Mouse (Mus musculus): ENCODE measurements around the gene Lrrc75a. TPM values are rescaled to one million over a fixed set of nuclear protein-coding genes. Genes with fewer than 3 reads are reported as not detected.
A peak's percentile ranks its signal among the peaks of the same experiment; 100 is the strongest.

Gene Lrrc75a
- polyA plus RNA-seq, 1 experiment from 2014 or later: 18.4 TPM

DNA sequence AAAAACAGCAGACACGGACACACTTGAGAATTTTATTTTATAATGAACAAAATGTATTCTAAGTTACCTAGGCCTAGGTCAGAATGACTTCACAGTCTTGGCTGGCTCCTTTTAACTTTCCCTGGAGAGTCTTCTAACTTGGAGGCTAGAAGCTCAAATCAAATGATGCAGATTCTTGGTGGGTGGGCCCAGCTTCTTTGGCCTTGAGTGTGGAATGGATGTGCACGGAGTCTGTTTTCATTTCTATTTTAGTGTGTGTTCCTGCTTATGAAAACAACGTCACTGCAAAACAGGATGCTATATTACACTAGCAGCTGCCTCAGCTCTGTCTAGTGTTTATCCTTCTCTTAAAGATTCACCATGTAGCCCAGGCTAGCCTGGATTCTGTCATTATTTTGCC is 12.9 kb downstream of the Lrrc75a start:
- Histone ChIP-seq H3K27me3 (no peaks in the 10 kb centered on the region), H3K4me3 (no peak overlapping the region), H3K27ac (no peak overlapping the region), H3K4me1 (peaks cover 45% of the 10 kb centered on the region), H3K9ac (no peak overlapping the region), H3K4me2 (no peak overlapping the region), H3K36me3 (no peaks in the 10 kb centered on the region), H3K9me3 (no peaks in the 10 kb centered on the region)
- no peak for ATAC-seq (ENCODE audit: insufficient number of reproducible peaks, insufficient read depth, low FRiP score, low TSS enrichment, low read depth)
- 52% methylated on average over 3 of the region's 3 CpGs for WGBS

DNA sequence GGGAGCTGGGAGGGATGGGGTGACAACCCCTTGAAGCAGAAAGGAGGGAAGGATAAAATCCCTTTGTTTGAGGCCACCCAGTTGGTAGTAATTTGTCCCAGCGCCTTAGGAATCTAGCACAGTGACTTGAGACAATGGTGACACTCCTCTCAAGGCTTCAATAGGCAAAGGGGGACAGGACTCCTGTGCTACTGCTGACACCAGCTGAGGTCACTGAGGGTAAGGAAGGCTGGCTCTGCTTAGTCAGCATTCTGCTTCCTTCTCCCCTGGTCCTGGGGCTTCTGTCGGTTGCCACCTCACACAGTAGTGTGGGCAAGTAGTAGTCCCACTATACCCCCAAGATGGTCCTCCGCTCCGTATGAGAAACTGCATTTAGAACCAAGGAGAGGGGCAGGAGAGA is 17.2 kb downstream of the Lrrc75a start:
- H3K4me1 ChIP-seq: peaks cover 52% of the 10 kb centered on the region
- no peak overlapping the region for H3K27ac ChIP-seq
- 0 out of 2 replicates have a peak, but pooled peaks cover 4% of the 10 kb centered on the region for H3K36me3 ChIP-seq
- H3K4me3 ChIP-seq: no peak overlapping the region
- H3K4me2 ChIP-seq: no peak overlapping the region
- no peaks in the 10 kb centered on the region for H3K27me3 ChIP-seq
- no peak for ATAC-seq (ENCODE audit: insufficient number of reproducible peaks, insufficient read depth, low FRiP score, low TSS enrichment, low read depth)
- H3K9ac ChIP-seq: 0 out of 2 replicates have a peak overlapping the region, but pooled peaks have one; percentile 44
- 39% methylated on average over 4 of the region's 4 CpGs for WGBS
- H3K9me3 ChIP-seq: no peaks in the 10 kb centered on the region

DNA sequence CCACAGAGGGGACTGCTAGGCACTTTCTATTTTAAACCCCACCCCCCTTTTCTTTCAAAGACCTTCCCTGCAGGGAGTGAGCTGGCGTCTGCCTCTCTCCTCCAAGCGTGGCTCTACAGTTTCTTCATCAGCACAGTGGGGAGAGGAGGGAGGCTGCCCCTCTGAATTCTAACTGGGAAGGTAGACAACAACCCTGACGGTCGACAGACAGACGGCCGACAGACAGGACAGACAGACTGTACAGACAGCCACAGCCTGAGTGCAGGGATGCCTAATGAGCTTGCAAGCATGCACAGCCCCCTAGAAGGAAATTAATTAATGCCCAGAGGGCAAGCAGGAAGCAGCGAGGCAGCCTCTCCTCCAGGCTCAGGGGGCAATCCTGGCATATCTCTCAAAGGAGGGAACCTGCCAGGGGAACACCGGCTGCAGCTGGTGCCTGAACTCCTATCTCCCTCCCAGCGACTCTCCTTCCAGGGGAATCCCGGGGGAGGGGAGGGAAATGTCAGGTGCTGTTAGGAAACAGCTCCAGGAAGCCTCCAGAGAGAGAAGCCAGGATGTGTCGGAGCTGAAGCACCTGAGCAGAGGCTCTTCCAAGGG is 18.0 kb downstream of the Lrrc75a start:
- Histone ChIP-seq H3K27me3 (no peaks in the 10 kb centered on the region), H3K4me2 (peak overlapping the region; percentile 51), H3K27ac (peak overlapping the region; percentile 48), H3K9ac (peak overlapping the region; percentile 64), H3K4me3 (peak overlapping the region; percentile 16; the same call in 1 of the 2 replicates), H3K4me1 (peaks cover 48% of the 10 kb centered on the region), H3K36me3 (0 out of 2 replicates have a peak, but pooled peaks cover 4% of the 10 kb centered on the region), H3K9me3 (no peaks in the 10 kb centered on the region)
- 3% methylated on average over 11 of the region's 11 CpGs for WGBS
- ATAC-seq (ENCODE audit: insufficient number of reproducible peaks, insufficient read depth, low FRiP score, low TSS enrichment, low read depth): no peak

DNA sequence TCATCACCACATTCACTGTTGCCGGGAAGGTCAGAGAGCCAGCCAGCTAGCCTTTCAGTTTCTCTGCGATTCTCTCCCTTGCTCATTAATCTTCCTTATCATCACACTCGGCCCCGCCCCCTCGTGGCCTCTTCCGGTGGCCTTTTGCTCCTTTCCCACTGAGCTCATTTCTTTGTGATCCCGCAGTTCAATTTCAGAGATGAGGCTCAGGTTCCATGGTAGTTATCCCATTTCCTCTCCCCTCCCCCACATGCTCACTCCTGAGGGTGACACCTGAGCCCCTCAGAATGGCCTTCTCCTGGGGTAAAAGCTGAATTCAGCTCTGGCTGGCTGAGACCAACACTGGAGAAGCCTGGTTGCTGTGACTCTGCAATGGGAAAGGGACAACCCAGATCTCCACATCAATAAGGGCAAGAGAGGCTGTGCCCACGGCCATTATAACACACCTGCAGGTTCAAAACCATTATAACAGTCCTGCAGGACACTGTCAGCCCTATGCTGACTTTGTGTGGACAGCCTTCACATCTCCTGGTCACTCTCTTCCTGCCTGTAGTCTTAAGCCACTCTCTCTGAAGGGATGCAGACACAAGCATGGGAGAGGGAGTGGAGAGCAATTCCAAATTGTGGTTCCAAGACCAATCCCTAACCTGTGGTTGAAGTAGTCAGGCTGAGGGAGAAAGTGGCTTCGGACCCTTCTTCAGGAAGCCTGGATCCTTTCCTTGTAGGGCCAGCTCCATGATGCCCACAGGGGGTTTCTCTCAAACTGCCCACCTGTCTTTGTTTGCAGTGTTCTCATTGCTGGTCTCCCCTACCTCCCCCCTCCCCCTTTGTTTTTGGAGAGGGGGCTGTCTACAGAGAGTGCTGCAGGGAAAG is 18.7 kb downstream of the Lrrc75a start:
- 0 out of 2 replicates have a peak, but pooled peaks cover 4% of the 10 kb centered on the region for H3K36me3 ChIP-seq
- WGBS: 4% methylated on average over 9 of the region's 9 CpGs
- H3K9me3 ChIP-seq: no peaks in the 10 kb centered on the region
- ATAC-seq (ENCODE audit: insufficient number of reproducible peaks, insufficient read depth, low FRiP score, low TSS enrichment, low read depth): no peak
- no peaks in the 10 kb centered on the region for H3K27me3 ChIP-seq
- H3K9ac ChIP-seq: peak overlapping the region; percentile 64; the same call in 1 of the 2 replicates
- peak overlapping the region; percentile 51 for H3K4me2 ChIP-seq
- H3K4me1 ChIP-seq: peaks cover 53% of the 10 kb centered on the region
- peak overlapping the region; percentile 48 for H3K27ac ChIP-seq
- H3K4me3 ChIP-seq: no peak overlapping the region

DNA sequence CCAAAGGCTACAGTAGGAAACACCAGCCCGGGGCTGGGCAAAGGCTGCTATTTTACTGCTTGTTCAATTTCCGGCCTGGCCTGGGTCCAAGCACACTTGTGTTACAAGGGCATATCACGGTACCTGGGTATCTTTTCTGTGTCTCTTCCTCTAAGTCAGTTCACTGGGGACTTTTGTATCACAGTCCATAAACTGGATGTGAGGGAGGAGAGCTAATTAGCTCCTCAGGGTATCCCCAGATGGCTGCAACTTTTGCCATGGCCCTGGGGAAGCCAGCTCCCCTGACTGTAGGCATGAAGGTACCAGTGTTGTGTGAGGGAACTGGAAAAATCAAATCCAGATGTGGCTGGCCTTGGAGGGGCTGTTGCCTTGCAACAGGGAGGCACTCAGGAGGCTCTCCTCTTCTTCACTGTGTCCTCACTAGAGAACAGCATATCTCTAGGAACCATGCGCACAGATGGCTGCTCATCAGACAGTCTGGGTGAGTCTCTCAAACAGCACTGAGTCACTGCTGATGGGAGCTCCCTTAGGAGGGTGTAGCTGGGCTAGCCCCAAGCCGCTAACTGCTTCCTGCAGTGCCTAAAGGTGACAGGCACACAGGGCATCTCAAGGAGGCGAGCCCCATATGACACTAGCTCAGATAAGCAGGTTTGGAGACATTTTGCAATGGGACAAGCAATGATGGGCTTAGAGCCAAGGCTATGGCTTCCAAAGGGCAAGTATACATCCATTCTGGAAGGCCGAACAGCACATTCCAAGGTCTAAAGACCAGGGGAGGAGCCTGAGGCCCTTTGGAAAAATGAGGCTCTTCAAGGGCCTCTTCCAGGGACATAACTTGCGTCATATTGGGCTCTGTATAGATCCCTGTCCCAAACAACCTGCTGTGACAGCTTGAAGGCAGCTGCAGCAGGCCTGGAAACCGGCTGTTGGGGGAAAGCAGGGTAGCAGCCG is 23.7 kb downstream of the Lrrc75a start:
- Histone ChIP-seq H3K27ac (peak overlapping the region; percentile 88), H3K4me3 (no peak overlapping the region), H3K4me1 (peaks cover 56% of the 10 kb centered on the region), H3K36me3 (peaks cover 10% of the 10 kb centered on the region), H3K9ac (0 out of 2 replicates have a peak overlapping the region, but pooled peaks have one; percentile 11), H3K4me2 (peak overlapping the region; percentile 27), H3K27me3 (no peaks in the 10 kb centered on the region), H3K9me3 (no peaks in the 10 kb centered on the region)
- 26% methylated on average over 10 of the region's 10 CpGs for WGBS
- ATAC-seq (ENCODE audit: insufficient number of reproducible peaks, insufficient read depth, low FRiP score, low TSS enrichment, low read depth): 0 out of 2 replicates have a peak, but pooled peaks have one; percentile 45

DNA sequence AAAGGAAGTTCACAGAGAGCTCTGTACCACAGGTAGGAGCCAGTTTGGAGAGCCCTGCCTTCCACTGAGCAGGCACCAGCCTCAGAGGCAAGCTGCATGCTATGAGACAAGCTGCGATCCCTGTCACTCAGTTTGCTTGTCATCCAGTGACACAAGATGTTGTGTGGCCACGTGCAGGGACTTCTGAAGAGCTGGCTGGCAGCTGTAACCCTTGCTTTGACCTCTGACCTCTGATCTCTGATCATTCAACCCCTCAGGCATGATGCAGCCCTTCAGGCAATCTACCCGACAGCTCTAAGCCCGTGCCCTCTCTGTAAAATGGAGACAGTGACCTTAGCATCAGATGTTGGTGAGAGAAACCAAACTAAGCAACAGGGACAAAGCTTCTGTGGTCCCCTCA is 25.5 kb downstream of the Lrrc75a start:
- Histone ChIP-seq H3K9me3 (no peaks in the 10 kb centered on the region), H3K36me3 (peaks cover 24% of the 10 kb centered on the region), H3K27ac (no peak overlapping the region), H3K4me2 (no peak overlapping the region), H3K4me3 (no peak overlapping the region), H3K9ac (no peak overlapping the region), H3K4me1 (peaks cover 38% of the 10 kb centered on the region), H3K27me3 (no peaks in the 10 kb centered on the region)
- 33% methylated on average over 4 of the region's 4 CpGs for WGBS
- no peak for ATAC-seq (ENCODE audit: insufficient number of reproducible peaks, insufficient read depth, low FRiP score, low TSS enrichment, low read depth)

DNA sequence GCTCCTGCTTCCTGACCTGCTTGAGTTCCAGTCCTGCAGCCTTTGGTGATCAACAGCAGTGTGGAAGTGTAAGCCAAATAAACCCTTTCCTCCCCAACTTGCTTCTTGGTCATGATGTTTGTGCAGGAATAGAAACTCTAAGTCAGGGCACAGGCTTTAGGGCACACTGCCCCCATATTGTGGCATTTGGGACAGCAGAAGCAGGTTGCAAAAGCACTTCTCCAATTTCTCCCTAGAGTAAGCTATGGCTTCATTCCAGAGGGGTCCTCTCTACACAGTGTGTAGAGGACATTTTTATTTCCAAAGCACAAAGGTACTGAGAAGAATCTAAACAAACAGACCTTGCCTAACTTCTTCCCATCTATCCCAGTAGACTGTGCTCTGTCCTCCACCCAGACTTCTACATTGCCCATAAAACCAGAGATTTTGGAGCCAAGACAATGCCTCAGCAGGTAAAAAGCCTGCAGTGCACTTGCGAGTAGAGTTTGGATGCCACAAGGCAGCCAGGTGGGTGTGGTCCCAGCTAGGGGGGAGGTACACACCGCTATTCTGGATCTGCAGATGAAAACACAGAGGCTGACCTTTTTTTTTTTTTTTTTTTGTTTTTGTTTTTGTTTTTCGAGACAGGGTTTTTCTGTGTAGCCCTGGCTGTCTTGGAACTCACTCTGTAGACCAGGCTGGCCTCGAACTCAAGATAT is 26.6 kb downstream of the Lrrc75a start:
- H3K4me1 ChIP-seq: peaks cover 36% of the 10 kb centered on the region
- H3K27ac ChIP-seq: no peak overlapping the region
- H3K4me3 ChIP-seq: no peak overlapping the region
- ATAC-seq (ENCODE audit: insufficient number of reproducible peaks, insufficient read depth, low FRiP score, low TSS enrichment, low read depth): no peak
- H3K27me3 ChIP-seq: no peaks in the 10 kb centered on the region
- H3K9me3 ChIP-seq: no peaks in the 10 kb centered on the region
- H3K9ac ChIP-seq: no peak overlapping the region
- H3K36me3 ChIP-seq: peaks cover 34% of the 10 kb centered on the region
- H3K4me2 ChIP-seq: no peak overlapping the region
- 79% methylated on average over 4 of the region's 4 CpGs for WGBS

DNA sequence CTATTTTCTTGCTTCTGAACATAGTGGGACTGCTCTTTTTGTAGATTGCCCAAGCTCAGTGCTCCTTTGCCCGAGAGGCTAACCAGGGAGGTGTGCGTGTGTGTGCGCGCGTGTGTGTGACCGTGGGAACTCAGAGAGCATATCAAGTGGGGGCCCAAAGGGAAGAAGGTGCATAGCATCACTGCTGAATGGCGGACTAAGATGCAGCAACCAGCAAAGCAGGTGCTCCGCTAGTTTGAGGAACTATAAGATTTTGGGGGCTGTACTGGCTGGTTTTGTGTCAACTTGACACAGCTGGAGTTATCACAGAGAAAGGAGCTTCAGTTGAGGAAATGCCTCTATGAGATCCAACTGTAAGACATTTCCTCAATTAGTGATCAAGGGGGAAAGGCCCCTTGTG is 27.2 kb downstream of the Lrrc75a start:
- Histone ChIP-seq H3K4me3 (no peak overlapping the region), H3K9ac (no peak overlapping the region), H3K4me2 (no peak overlapping the region), H3K36me3 (peaks cover 32% of the 10 kb centered on the region), H3K27ac (no peak overlapping the region), H3K9me3 (no peaks in the 10 kb centered on the region), H3K27me3 (no peaks in the 10 kb centered on the region), H3K4me1 (peaks cover 36% of the 10 kb centered on the region)
- ATAC-seq (ENCODE audit: insufficient number of reproducible peaks, insufficient read depth, low FRiP score, low TSS enrichment, low read depth): no peak
- WGBS: 92% methylated on average over 8 of the region's 8 CpGs

DNA sequence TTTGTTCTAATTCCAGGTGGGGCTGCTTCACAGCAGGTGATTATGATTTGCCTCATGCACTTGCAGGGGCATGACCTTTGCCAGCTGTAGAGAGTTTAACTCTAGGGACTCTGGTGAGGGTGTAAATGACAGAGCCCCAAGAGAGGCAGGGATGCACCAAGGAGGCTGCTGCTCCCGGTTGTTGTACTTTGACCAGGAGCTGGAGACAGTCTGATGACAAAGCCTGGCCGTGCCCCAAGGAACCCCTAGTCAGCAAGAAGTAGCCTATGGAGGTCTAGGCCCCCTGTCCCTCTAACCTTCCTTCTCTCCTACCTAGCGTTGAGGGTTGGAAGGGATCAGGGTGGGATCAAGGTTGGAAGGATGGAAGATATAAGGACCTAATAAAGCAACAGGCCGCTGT is 32.9 kb downstream of the Lrrc75a start:
- H3K4me1 ChIP-seq: peaks cover 23% of the 10 kb centered on the region
- 82% methylated on average over 4 of the region's 4 CpGs for WGBS
- H3K27ac ChIP-seq: no peak overlapping the region
- no peak for ATAC-seq (ENCODE audit: insufficient number of reproducible peaks, insufficient read depth, low FRiP score, low TSS enrichment, low read depth)
- H3K4me3 ChIP-seq: no peak overlapping the region
- no peak overlapping the region for H3K9ac ChIP-seq
- no peaks in the 10 kb centered on the region for H3K9me3 ChIP-seq
- H3K4me2 ChIP-seq: no peak overlapping the region
- peaks cover 44% of the 10 kb centered on the region for H3K36me3 ChIP-seq
- H3K27me3 ChIP-seq: no peaks in the 10 kb centered on the region

DNA sequence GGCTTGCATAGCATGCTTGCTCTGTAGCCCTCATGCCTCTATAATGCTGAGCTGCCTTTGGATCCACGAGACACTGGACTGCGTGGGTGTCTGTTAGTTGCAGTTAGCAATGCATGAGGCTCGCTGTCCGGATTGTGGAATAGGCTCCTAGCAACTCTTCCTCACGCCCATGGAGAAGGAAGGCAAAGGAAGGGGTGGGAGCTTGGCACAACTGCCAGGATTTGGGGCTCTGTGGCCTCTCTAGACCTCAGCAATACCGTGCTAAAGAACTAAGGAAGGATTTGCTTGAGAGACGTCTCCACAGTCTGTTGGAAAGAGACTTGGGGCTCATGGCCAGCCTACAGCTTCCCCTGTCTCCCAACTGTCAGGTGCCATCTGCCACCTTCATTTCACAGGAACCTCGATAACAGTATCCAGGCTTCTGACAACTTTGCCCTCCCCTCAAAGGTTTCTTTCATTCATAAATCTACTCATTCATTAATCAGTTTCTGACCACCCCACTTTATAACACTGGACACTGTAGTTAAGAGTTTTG is 33.4 kb downstream of the Lrrc75a start:
- peaks cover 23% of the 10 kb centered on the region for H3K4me1 ChIP-seq
- no peaks in the 10 kb centered on the region for H3K9me3 ChIP-seq
- H3K9ac ChIP-seq: no peak overlapping the region
- WGBS: 85% methylated on average over 8 of the region's 8 CpGs
- H3K36me3 ChIP-seq: peaks cover 45% of the 10 kb centered on the region
- H3K27ac ChIP-seq: peak overlapping the region; percentile 89
- H3K4me3 ChIP-seq: no peak overlapping the region
- no peak for ATAC-seq (ENCODE audit: insufficient number of reproducible peaks, insufficient read depth, low FRiP score, low TSS enrichment, low read depth)
- H3K4me2 ChIP-seq: no peak overlapping the region
- no peaks in the 10 kb centered on the region for H3K27me3 ChIP-seq

Measured in embryonic facial prominence, embryonic 13.5 days (tissue).